Mouse (Mus musculus): ENCODE measurements around the gene Rbpjl. TPM values are rescaled to one million over a fixed set of nuclear protein-coding genes. Genes with fewer than 3 reads are reported as not detected.

Rbpjl gene
- polyA plus RNA-seq, 1 experiment = 0.19 TPM

GRCm38 (mm10) chr2:164435216-164436090 lies 32.5 kb downstream of the Rbpjl start:
- H3K27me3 ChIP-seq (ENCODE audit: control insufficient read depth, insufficient read depth, low read length) = no peaks in the 10 kb centered on the region
- TF ChIP-seq CTCF (IDR thresholded peaks at IDR 0.05; ENCODE audit: extremely low read depth, insufficient read length, insufficient replicate concordance, low read depth, low read length) (no peak), POLR2A (IDR thresholded peaks at IDR 0.05; ENCODE audit: low read depth, low read length) (no peak)
- H3K36me3 ChIP-seq (ENCODE audit: control insufficient read depth, insufficient read depth, low read length) = peaks cover 12% of the 10 kb centered on the region; the same call in 1 of the 2 replicates
- WGBS = 13% methylated on average over 5 of the region's 5 CpGs
- H3K27ac ChIP-seq (ENCODE audit: insufficient read depth, low read depth, low read length) = peak overlapping the region; percentile 98
- H3K4me3 ChIP-seq (ENCODE audit: low read depth, low read length) = peak overlapping the region; percentile 21; the same call in 1 of the 2 replicates
- H3K4me1 ChIP-seq (ENCODE audit: control insufficient read depth, insufficient read depth, insufficient read length, low read length) = peaks cover 66% of the 10 kb centered on the region

DNA sequence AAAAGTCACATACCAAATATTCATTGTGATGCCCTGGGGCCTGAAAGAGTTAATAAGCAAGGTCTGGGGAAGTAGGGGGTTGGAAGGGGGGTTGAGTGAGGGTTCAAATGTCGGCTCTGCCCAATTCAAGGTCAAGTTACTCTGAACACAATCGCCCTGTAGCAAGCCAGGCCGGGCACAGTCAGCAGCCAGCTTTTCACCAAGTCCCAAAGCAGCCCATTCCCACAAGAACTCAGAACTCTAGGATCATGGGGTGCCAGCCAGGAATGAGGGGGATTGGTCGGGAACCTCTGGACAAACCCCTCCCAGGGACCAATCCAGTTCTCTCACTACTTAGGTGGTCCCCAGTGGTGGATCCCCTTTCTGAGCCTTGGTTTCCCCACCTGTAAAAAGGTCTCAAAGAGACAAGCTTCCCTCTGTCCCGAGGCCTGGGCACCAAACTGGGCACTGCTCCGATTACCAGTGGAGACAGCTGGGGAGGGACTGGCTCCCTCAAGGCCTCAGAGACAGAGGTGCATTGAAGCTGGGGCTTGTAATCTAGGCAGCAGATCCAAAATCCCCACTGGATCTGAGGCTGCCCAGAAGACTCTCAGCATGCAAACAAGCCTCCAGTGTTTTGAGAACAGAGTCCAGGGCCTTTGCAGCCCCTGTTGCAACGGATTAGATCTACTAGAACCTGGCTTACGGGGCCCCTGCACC lies 33.4 kb downstream of the Rbpjl start:
- TF ChIP-seq CTCF (IDR thresholded peaks at IDR 0.05; ENCODE audit: extremely low read depth, insufficient read length, insufficient replicate concordance, low read depth, low read length) = no peak
- no peak for TF ChIP-seq POLR2A (IDR thresholded peaks at IDR 0.05; ENCODE audit: low read depth, low read length)
- Histone ChIP-seq H3K27me3 (ENCODE audit: control insufficient read depth, insufficient read depth, low read length) (no peaks in the 10 kb centered on the region), H3K27ac (ENCODE audit: insufficient read depth, low read depth, low read length) (peak overlapping the region; percentile 98), H3K4me3 (ENCODE audit: low read depth, low read length) (peak overlapping the region; percentile 31), H3K4me1 (ENCODE audit: control insufficient read depth, insufficient read depth, insufficient read length, low read length) (peaks cover 66% of the 10 kb centered on the region), H3K36me3 (ENCODE audit: control insufficient read depth, insufficient read depth, low read length) (peaks cover 6% of the 10 kb centered on the region; the same call in 1 of the 2 replicates)
- WGBS = 15% methylated on average over 8 of the region's 8 CpGs

GRCm38 (mm10) chr2:164436961-164437360 lies 34.0 kb downstream of the Rbpjl start:
- 24% methylated on average over 3 of the region's 3 CpGs for WGBS

GRCm38 (mm10) chr2:164437710-164438109 lies 34.8 kb downstream of the Rbpjl start:
- WGBS = 19% methylated on average over 6 of the region's 6 CpGs
- H3K27me3 ChIP-seq (ENCODE audit: control insufficient read depth, insufficient read depth, low read length) = no peaks in the 10 kb centered on the region
- H3K4me3 ChIP-seq (ENCODE audit: low read depth, low read length) = peak overlapping the region; percentile 25; the same call in 1 of the 2 replicates
- peak overlapping the region; percentile 98 for H3K27ac ChIP-seq (ENCODE audit: insufficient read depth, low read depth, low read length)
- peaks cover 6% of the 10 kb centered on the region; the same call in 1 of the 2 replicates for H3K36me3 ChIP-seq (ENCODE audit: control insufficient read depth, insufficient read depth, low read length)
- H3K4me1 ChIP-seq (ENCODE audit: control insufficient read depth, insufficient read depth, insufficient read length, low read length) = peaks cover 60% of the 10 kb centered on the region
- TF ChIP-seq POLR2A (IDR thresholded peaks at IDR 0.05; ENCODE audit: low read depth, low read length) (no peak), CTCF (IDR thresholded peaks at IDR 0.05; ENCODE audit: extremely low read depth, insufficient read length, insufficient replicate concordance, low read depth, low read length) (no peak)

More at GRCm38 (mm10) chr2:164436961-164437360, 34.0 kb downstream of the Rbpjl start:
- H3K4me3 ChIP-seq (ENCODE audit: low read depth, low read length) = peak overlapping the region; percentile 31
- TF ChIP-seq CTCF (IDR thresholded peaks at IDR 0.05; ENCODE audit: extremely low read depth, insufficient read length, insufficient replicate concordance, low read depth, low read length) (no peak), POLR2A (IDR thresholded peaks at IDR 0.05; ENCODE audit: low read depth, low read length) (peak; percentile 25; the same call in 1 of the 2 replicates)
- no peaks in the 10 kb centered on the region for H3K27me3 ChIP-seq (ENCODE audit: control insufficient read depth, insufficient read depth, low read length)
- peaks cover 64% of the 10 kb centered on the region for H3K4me1 ChIP-seq (ENCODE audit: control insufficient read depth, insufficient read depth, insufficient read length, low read length)
- H3K27ac ChIP-seq (ENCODE audit: insufficient read depth, low read depth, low read length) = peak overlapping the region; percentile 98
- peaks cover 6% of the 10 kb centered on the region; the same call in 1 of the 2 replicates for H3K36me3 ChIP-seq (ENCODE audit: control insufficient read depth, insufficient read depth, low read length)

GRCm38 (mm10) chr2:164438257-164438656 lies 35.3 kb downstream of the Rbpjl start:
- TF ChIP-seq POLR2A (IDR thresholded peaks at IDR 0.05; ENCODE audit: low read depth, low read length) (no peak), CTCF (IDR thresholded peaks at IDR 0.05; ENCODE audit: extremely low read depth, insufficient read length, insufficient replicate concordance, low read depth, low read length) (peak; percentile 14; the same call in 1 of the 2 replicates)
- peak overlapping the region; percentile 25 for H3K4me3 ChIP-seq (ENCODE audit: low read depth, low read length)
- peak overlapping the region; percentile 98 for H3K27ac ChIP-seq (ENCODE audit: insufficient read depth, low read depth, low read length)
- H3K27me3 ChIP-seq (ENCODE audit: control insufficient read depth, insufficient read depth, low read length) = no peaks in the 10 kb centered on the region
- 14% methylated on average over 8 of the region's 8 CpGs for WGBS
- peaks cover 6% of the 10 kb centered on the region; the same call in 1 of the 2 replicates for H3K36me3 ChIP-seq (ENCODE audit: control insufficient read depth, insufficient read depth, low read length)
- peaks cover 56% of the 10 kb centered on the region for H3K4me1 ChIP-seq (ENCODE audit: control insufficient read depth, insufficient read depth, insufficient read length, low read length)

- Histone ChIP-seq H3K27me3 (ENCODE audit: control insufficient read depth, insufficient read depth, low read length) (no peaks in the 10 kb centered on the region), H3K4me3 (ENCODE audit: low read depth, low read length) (peak overlapping the region; percentile 33), H3K27ac (ENCODE audit: insufficient read depth, low read depth, low read length) (peak overlapping the region; percentile 98), H3K36me3 (ENCODE audit: control insufficient read depth, insufficient read depth, low read length) (peaks cover 6% of the 10 kb centered on the region; the same call in 1 of the 2 replicates), H3K4me1 (ENCODE audit: control insufficient read depth, insufficient read depth, insufficient read length, low read length) (peaks cover 54% of the 10 kb centered on the region)
- 12% methylated on average over 3 of the region's 3 CpGs for WGBS
- TF ChIP-seq CTCF (IDR thresholded peaks at IDR 0.05; ENCODE audit: extremely low read depth, insufficient read length, insufficient replicate concordance, low read depth, low read length) = peak; percentile 14; the same call in 1 of the 2 replicates
- TF ChIP-seq POLR2A (IDR thresholded peaks at IDR 0.05; ENCODE audit: low read depth, low read length) = no peak
Observed at GRCm38 (mm10) chr2:164439001-164439421, 36.1 kb downstream of the Rbpjl start.
